Mouse (Mus musculus): ENCODE data around the gene Gm49369. TPM values are rescaled to one million over a fixed set of nuclear protein-coding genes. Genes with fewer than 3 reads are reported as not detected.

Gene Gm49369
- polyA plus RNA-seq, 1 experiment from 2014 or later, result 1,155 TPM

- ChIA-PET POLR2A (interaction anchor here (0.6 to 7.2 kb wide), 10 partner anchors 9 to 109 kb away, joined by 3 to 115 read pairs (median 7); partner anchors contain the start of gene Ifitm10), CTCF (interaction anchor here (1.0 to 3.5 kb wide), 6 partner anchors 11 to 37 kb away, joined by 3 to 12 read pairs (median 5); no protein-coding TSS in a partner anchor)
- DNase-seq (ENCODE audit: low read depth, low spot score) (no peak), ATAC-seq (no peak)
- no peak for TF ChIP-seq CTCF (IDR thresholded peaks at IDR 0.05)
- H3K27me3 ChIP-seq, result no peaks in the 10 kb centered on the region
- in situ Hi-C loops (cut with MboI; ENCODE audit: low pct_unique_long_range_greater_than_20kb), result loop anchor here (25.0 kb wide), 2 partner anchors 624 to 926 kb away; partner anchors contain the start of genes Cd151, Cracr2b, Pnpla2 and Tspan32
Observed at GRCm38 (mm10) chr7:142388198-142388597, 5.7 kb upstream of the Gm49369 start.

DNA sequence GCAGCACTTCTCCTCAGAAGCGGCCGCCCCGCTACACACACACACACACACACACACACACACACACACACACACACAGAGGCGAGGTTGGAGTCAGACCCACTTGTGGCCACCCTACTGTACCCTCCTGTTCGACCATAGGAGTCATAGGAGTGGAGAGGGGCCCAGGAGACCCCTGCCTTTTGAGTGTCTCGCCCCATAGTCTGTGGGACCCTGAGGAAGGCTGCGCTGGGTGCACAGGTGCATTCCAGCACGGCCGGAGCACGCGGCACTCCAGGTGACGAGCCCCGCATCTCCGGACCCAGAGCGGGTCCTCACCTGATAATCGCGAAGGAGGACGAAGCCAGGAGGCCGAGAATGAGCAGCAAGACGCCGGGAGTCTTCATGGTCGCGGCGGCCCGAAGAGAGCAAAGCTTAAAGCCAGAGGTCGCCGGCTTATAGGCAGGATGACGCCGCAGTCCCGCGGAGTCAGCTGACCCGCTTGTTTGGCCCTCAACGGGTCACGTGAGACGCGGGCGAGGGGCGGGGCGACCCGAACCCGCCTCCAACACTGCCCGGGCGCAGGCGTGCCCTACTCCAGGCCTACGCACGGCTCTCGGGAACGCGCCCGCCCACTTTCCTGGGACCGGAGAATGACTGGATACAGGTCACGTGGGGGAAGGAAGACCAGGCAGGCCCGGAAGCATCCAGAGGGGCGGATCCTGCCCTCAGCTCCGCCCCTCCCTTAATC is 5.1 kb upstream of the Gm49369 start, which contains the start of gene Ctsd:
Gene Ctsd, minus strand, starts transcription at position 620 of the 730 bp plus-strand sequence.
- CTCF ChIA-PET, result interaction anchor here (1.0 to 3.5 kb wide), 5 partner anchors 12 to 50 kb away, joined by 3 to 12 read pairs (median 6); no protein-coding TSS in a partner anchor
- DNase-seq (ENCODE audit: low read depth, low spot score) (peak; percentile 78), ATAC-seq (peak; percentile 82)
- POLR2A ChIA-PET, result interaction anchor here (0.6 to 7.2 kb wide), 15 partner anchors 10 to 110 kb away, joined by 3 to 115 read pairs (median 6); partner anchors contain the start of gene Ifitm10
- H3K27me3 ChIP-seq, result no peaks in the 10 kb centered on the region
- TF ChIP-seq CTCF (IDR thresholded peaks at IDR 0.05), result no peak
- in situ Hi-C loops (cut with MboI; ENCODE audit: low pct_unique_long_range_greater_than_20kb), result loop anchor here (25.0 kb wide), 2 partner anchors 625 to 925 kb away; partner anchors contain the start of genes Cd151, Cracr2b, Pnpla2 and Tspan32

- ChIA-PET CTCF (interaction anchor here (1.3 to 3.5 kb wide), 2 partner anchors 39 to 51 kb away, joined by 4 to 12 read pairs; no protein-coding TSS in a partner anchor), POLR2A (interaction anchor here (0.5 to 7.2 kb wide), 19 partner anchors 10 to 111 kb away, joined by 3 to 115 read pairs (median 4); partner anchors contain the start of gene Ifitm10)
- DNase-seq (ENCODE audit: low read depth, low spot score), result no peak
- in situ Hi-C loops (cut with MboI; ENCODE audit: low pct_unique_long_range_greater_than_20kb), result loop anchor here (25.0 kb wide), 2 partner anchors 626 to 924 kb away; partner anchors contain the start of genes Cd151, Cracr2b, Pnpla2 and Tspan32
- TF ChIP-seq CTCF (IDR thresholded peaks at IDR 0.05), result no peak
- H3K27me3 ChIP-seq, result no peaks in the 10 kb centered on the region
- ATAC-seq, result no peak
Observed at GRCm38 (mm10) chr7:142386621-142387201, 4.2 kb upstream of the Gm49369 start.

DNA sequence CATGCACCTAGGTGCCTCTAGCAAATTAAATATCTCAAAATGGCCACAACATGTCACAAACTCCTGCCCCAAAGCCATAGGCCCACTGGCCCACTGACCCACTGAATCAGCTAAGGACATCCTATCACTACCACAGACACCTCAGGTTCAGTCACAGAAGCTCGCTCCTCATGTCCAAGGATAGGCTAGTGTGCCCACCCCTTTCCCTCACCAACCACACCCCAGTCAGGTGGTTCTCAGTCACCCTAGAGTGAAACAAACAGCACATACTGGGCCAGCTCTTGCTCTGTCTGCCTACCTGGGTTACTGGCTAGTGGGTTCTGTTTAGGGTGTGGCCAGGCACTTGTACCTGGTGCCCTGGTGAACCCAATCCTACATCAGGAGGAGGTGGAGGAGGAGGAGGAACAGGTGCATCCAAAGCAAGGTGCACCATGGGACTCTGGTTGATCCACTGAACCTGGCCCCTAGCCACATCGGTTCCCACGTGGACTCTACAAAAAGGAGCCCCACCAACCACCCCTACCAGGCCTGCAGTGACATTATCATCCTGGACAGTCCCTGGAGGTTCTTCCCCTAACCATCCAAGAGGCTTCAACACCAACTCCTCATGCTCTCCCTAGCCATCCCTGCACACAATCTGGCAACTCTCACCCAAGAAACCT is 3.4 kb upstream of the Gm49369 start:
- no peak for TF ChIP-seq CTCF (IDR thresholded peaks at IDR 0.05)
- DNase-seq (ENCODE audit: low read depth, low spot score) (no peak), ATAC-seq (no peak)
- POLR2A ChIA-PET, result interaction anchor here (0.7 to 7.2 kb wide), 10 partner anchors 11 to 47 kb away, joined by 3 to 115 read pairs (median 7); partner anchors contain the start of gene Ifitm10
- H3K27me3 ChIP-seq, result no peaks in the 10 kb centered on the region
- CTCF ChIA-PET, result interaction anchor here (1.0 to 4.5 kb wide), 5 partner anchors 14 to 52 kb away, joined by 3 to 13 read pairs (median 5); no protein-coding TSS in a partner anchor
- in situ Hi-C loops (cut with MboI; ENCODE audit: low pct_unique_long_range_greater_than_20kb), result loop anchor here (25.0 kb wide), 2 partner anchors 626 to 924 kb away; partner anchors contain the start of genes Cd151, Cracr2b, Pnpla2 and Tspan32

GRCm38 (mm10) chr7:142384306-142384705 is 1.8 kb upstream of the Gm49369 start:
- in situ Hi-C loops (cut with MboI; ENCODE audit: low pct_unique_long_range_greater_than_20kb), result loop anchor here (25.0 kb wide), 2 partner anchors 628 to 922 kb away; partner anchors contain the start of genes Cd151, Cracr2b, Pnpla2 and Tspan32
- DNase-seq (ENCODE audit: low read depth, low spot score) (no peak), ATAC-seq (no peak)
- POLR2A ChIA-PET, result interaction anchor here (1.3 to 7.2 kb wide), 6 partner anchors 9 to 49 kb away, joined by 3 to 115 read pairs (median 8); partner anchors contain the start of gene Ifitm10
- TF ChIP-seq CTCF (IDR thresholded peaks at IDR 0.05), result no peak
- H3K27me3 ChIP-seq, result no peaks in the 10 kb centered on the region
- CTCF ChIA-PET, result interaction anchor here (2.1 to 4.5 kb wide), 2 partner anchors 24 to 44 kb away, joined by 5 to 13 read pairs; no protein-coding TSS in a partner anchor

GRCm38 (mm10) chr7:142381175-142381574 is 1.3 kb downstream of the Gm49369 start:
- ChIA-PET CTCF (interaction anchor here (1.0 to 3.0 kb wide), 3 partner anchors 18 to 54 kb away, joined by 3 to 7 read pairs (median 3); no protein-coding TSS in a partner anchor), POLR2A (interaction anchor here (0.6 to 3.8 kb wide), 8 partner anchors 8 to 56 kb away, joined by 3 to 16 read pairs (median 10); partner anchors contain the start of gene Ifitm10)
- ATAC-seq (no peak), DNase-seq (ENCODE audit: low read depth, low spot score) (no peak)
- H3K27me3 ChIP-seq, result no peaks in the 10 kb centered on the region
- no peak for TF ChIP-seq CTCF (IDR thresholded peaks at IDR 0.05)
- in situ Hi-C loops (cut with MboI; ENCODE audit: low pct_unique_long_range_greater_than_20kb), result loop anchor here (25.0 kb wide), 2 partner anchors 631 to 919 kb away; partner anchors contain the start of genes Cd151, Cracr2b, Pnpla2 and Tspan32

DNA sequence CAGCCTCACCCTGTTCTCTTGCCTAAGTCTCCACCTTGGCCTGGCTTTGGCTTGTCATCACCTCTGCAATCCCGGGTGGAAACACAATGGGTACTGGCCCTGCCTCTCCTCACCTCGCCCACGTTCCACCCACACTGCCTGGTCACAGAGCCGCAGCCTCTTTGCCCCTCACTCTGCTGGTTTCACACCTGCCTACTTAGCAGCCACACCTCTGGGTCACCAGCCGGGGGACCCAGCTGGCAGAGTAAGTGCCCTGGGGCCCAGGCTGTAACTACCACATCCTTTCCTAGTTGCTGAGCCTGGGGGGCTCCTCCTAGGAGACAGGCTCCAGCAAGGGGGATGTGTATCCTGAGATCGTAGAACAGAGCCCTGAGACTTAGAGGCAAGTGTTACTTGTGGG is 3.3 kb downstream of the Gm49369 start:
- ATAC-seq, result no peak
- POLR2A ChIA-PET, result interaction anchor here (1.4 to 10.6 kb wide), 3 partner anchors 8 to 48 kb away, joined by 4 to 115 read pairs (median 91); partner anchors contain the start of gene Ctsd
- CTCF ChIA-PET, result no interaction called here
- in situ Hi-C loops (cut with MboI; ENCODE audit: low pct_unique_long_range_greater_than_20kb), result loop anchor here (25.0 kb wide), 2 partner anchors 633 to 917 kb away; partner anchors contain the start of genes Cd151, Cracr2b, Pnpla2 and Tspan32
- no peak for TF ChIP-seq CTCF (IDR thresholded peaks at IDR 0.05)
- no peaks in the 10 kb centered on the region for H3K27me3 ChIP-seq
- no peak for DNase-seq (ENCODE audit: low read depth, low spot score)

GRCm38 (mm10) chr7:142377233-142377925 is 5.1 kb downstream of the Gm49369 start:
- ATAC-seq (no peak), DNase-seq (ENCODE audit: low read depth, low spot score) (no peak)
- no peaks in the 10 kb centered on the region for H3K27me3 ChIP-seq
- in situ Hi-C loops (cut with MboI; ENCODE audit: low pct_unique_long_range_greater_than_20kb), result loop anchor here (25.0 kb wide), 2 partner anchors 635 to 915 kb away; partner anchors contain the start of genes Cd151, Cracr2b, Pnpla2 and Tspan32
- CTCF ChIA-PET, result interaction anchor here (1.2 to 1.4 kb wide), 3 partner anchors 47 to 120 kb away, joined by 3 to 5 read pairs (median 4); no protein-coding TSS in a partner anchor
- TF ChIP-seq CTCF (IDR thresholded peaks at IDR 0.05), result no peak
- POLR2A ChIA-PET, result interaction anchor here (0.9 to 10.6 kb wide), 6 partner anchors 10 to 58 kb away, joined by 3 to 115 read pairs (median 6); partner anchors contain the start of gene Ctsd

All from Patski (cell line).